Mouse (Mus musculus) Muller cell, postnatal 12 days (primary cell): ENCODE results near the gene Cachd1.

Experiments used
- DNase-seq: peaks from one replicate; pipeline ENCODE4 v3.0.0-alpha.2; 2015; ENCODE audit errors: inconsistent ontology term

Cachd1 gene

GRCm38 (mm10) chr4:100865962-100866703 is 89.7 kb downstream of the Cachd1 start:
- DNase-seq, result peak; percentile 46

- no peak for DNase-seq
Measured at GRCm38 (mm10) chr4:100877351-100877750, 100.9 kb downstream of the Cachd1 start.

- DNase-seq, result no peak
Measured at GRCm38 (mm10) chr4:100879414-100879813, 102.9 kb downstream of the Cachd1 start.

GRCm38 (mm10) chr4:100880075-100880474 is 103.6 kb downstream of the Cachd1 start:
- no peak for DNase-seq

- DNase-seq, result peak; percentile 62
Measured at GRCm38 (mm10) chr4:100885793-100886742, 109.6 kb downstream of the Cachd1 start.

GRCm38 (mm10) chr4:100886743-100887416 is 110.4 kb downstream of the Cachd1 start:
- DNase-seq, result no peak

- no peak for DNase-seq
Measured at GRCm38 (mm10) chr4:100890106-100890970, 113.9 kb downstream of the Cachd1 start.

- DNase-seq, result no peak
Measured at GRCm38 (mm10) chr4:100893739-100894138, 117.3 kb downstream of the Cachd1 start.

- no peak for DNase-seq
Measured at GRCm38 (mm10) chr4:100894142-100894541, 117.7 kb downstream of the Cachd1 start.

GRCm38 (mm10) chr4:100896260-100897010 is 120.0 kb downstream of the Cachd1 start:
- DNase-seq, result peak; percentile 41

- no peak for DNase-seq
Measured at GRCm38 (mm10) chr4:100897943-100898342, 121.5 kb downstream of the Cachd1 start.

GRCm38 (mm10) chr4:100909694-100910340 is 133.3 kb downstream of the Cachd1 start:
- no peak for DNase-seq

- no peak for DNase-seq
Measured at GRCm38 (mm10) chr4:100910605-100911330, 134.3 kb downstream of the Cachd1 start.

- DNase-seq, result no peak
Measured at GRCm38 (mm10) chr4:100911658-100912057, 135.2 kb downstream of the Cachd1 start.

- DNase-seq, result no peak
Measured at GRCm38 (mm10) chr4:100913666-100914065, 137.2 kb downstream of the Cachd1 start.

GRCm38 (mm10) chr4:100914532-100914931 is 138.1 kb downstream of the Cachd1 start:
- DNase-seq, result no peak

- DNase-seq, result no peak
Measured at GRCm38 (mm10) chr4:100915093-100915492, 138.6 kb downstream of the Cachd1 start.

- no peak for DNase-seq
Measured at GRCm38 (mm10) chr4:100917511-100917910, 141.0 kb downstream of the Cachd1 start.

GRCm38 (mm10) chr4:100920413-100920812 is 143.9 kb downstream of the Cachd1 start:
- no peak for DNase-seq
